Mouse (Mus musculus) thymus, adult 2 months (tissue): ENCODE measurements around the gene Gadl1. TPM values are rescaled to one million over a fixed set of nuclear protein-coding genes. Genes with fewer than 3 reads are reported as not detected.

Experiments used
- DNase-seq: peaks from one replicate; pipeline ENCODE4 v3.0.0; 2021
- H3K27ac ChIP-seq: fragments of 200-500 bp; 2 replicates; pipeline ENCODE4 v1.5.1; 2012; ENCODE audit warnings: low read length, control low read depth; ENCODE audit not compliant: control insufficient read depth, insufficient read depth
- H3K27me3 ChIP-seq: fragments of 200-500 bp; 2 replicates; pipeline ENCODE4 v1.6.1; 2012; ENCODE audit warnings: mild to moderate bottlenecking, low read length, moderate library complexity, mixed read lengths; ENCODE audit not compliant: control insufficient read depth, insufficient read depth
- H3K36me3 ChIP-seq: fragments of 200-500 bp; 2 replicates; pipeline ENCODE4 v1.6.1; 2012; ENCODE audit warnings: mild to moderate bottlenecking, low read length, moderate library complexity; ENCODE audit not compliant: control insufficient read depth, insufficient read depth
- H3K4me1 ChIP-seq: fragments of 200-500 bp; replicated peaks from 2 replicates; pipeline ENCODE4 v1.6.1; 2012; ENCODE audit warnings: low read length; ENCODE audit not compliant: control insufficient read depth, insufficient read depth
- H3K4me3 ChIP-seq: fragments of 200-500 bp; 2 replicates; pipeline ENCODE4 v1.5.1; 2012; ENCODE audit warnings: mild to moderate bottlenecking, low read length, control low read depth, moderate library complexity; ENCODE audit not compliant: control insufficient read depth, insufficient read depth
- CTCF ChIP-seq: fragments of 200-500 bp; IDR thresholded peaks from 2 replicates; pipeline ENCODE4 v1.5.1; 2012; ENCODE audit warnings: mild to moderate bottlenecking, control low read depth, low read length, moderate library complexity, borderline replicate concordance; ENCODE audit not compliant: control insufficient read depth, poor library complexity, insufficient read depth; ENCODE audit errors: extremely low read depth
- POLR2A ChIP-seq: fragments of 200-500 bp; IDR thresholded peaks from 2 replicates; pipeline ENCODE4 v1.6.1; 2012; ENCODE audit warnings: mild to moderate bottlenecking, low read length, control low read depth, moderate library complexity; ENCODE audit not compliant: control insufficient read depth, poor library complexity, insufficient read depth; ENCODE audit errors: extremely low read depth
- WGBS: fragments of 180-500 bp; shearing (Covaris S2); methylation state at CpG from one replicate; pipeline ENCODE4 v1.1.7; 2018; 5-methylcytosine and 5-hydroxymethylcytosine counted together
- polyA plus RNA-seq: library from polyadenylated mRNA; depleted of rRNA; stranded (reverse); fragments of >200 nt; gene quantifications from 2 replicates; pipeline ENCODE4 v1.2.3, GENCODE M21; 2012

Gadl1 gene
- polyA plus RNA-seq, 1 experiment = 0.05 TPM

- Histone ChIP-seq H3K36me3 (no peaks in the 10 kb centered on the region), H3K27ac (peak overlapping the region; percentile 87), H3K4me1 (peaks cover 19% of the 10 kb centered on the region), H3K4me3 (no peak overlapping the region), H3K27me3 (no peaks in the 10 kb centered on the region)
- TF ChIP-seq CTCF (0 out of 2 replicates have a peak, but pooled peaks have one; percentile 46), POLR2A (0 out of 2 replicates have a peak, but pooled peaks have one; percentile 34)
- WGBS = 5% methylated on average over 2 of the region's 2 CpGs
- peak; percentile 81 for DNase-seq
Measured at GRCm38 (mm10) chr9:116076946-116077345, 167.7 kb downstream of the Gadl1 start.

DNA sequence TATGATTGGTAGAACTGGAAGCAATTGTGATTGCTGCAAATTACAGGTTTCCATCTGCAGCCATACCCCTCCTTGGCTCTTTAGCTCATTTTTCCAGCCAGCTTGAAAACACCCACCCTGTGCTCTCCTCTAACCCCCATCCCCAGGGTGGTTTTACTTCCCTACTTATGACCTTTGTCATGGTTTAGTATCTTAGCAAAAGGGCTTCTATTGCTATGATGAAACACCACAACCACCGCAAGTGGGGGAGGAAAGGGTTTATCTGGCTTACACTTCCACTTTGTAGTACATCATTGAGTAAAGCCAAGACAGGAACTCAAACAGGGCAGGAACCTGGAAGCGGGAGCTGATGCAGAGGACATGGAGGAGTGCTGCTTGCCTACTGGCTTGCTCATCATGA, 168.2 kb downstream of the Gadl1 start:
- Histone ChIP-seq H3K36me3 (no peaks in the 10 kb centered on the region), H3K4me3 (no peak overlapping the region), H3K27ac (peak overlapping the region; percentile 87), H3K4me1 (peaks cover 17% of the 10 kb centered on the region), H3K27me3 (no peaks in the 10 kb centered on the region)
- TF ChIP-seq POLR2A = no peak
- no peak for TF ChIP-seq CTCF
- WGBS = 14% methylated on average over 2 of the region's 2 CpGs
- DNase-seq = peak; percentile 39

GRCm38 (mm10) chr9:116081781-116082180, 172.5 kb downstream of the Gadl1 start:
- no peak for TF ChIP-seq CTCF

GRCm38 (mm10) chr9:116083300-116083699, 174.0 kb downstream of the Gadl1 start:
- H3K27ac ChIP-seq = no peak overlapping the region
- H3K36me3 ChIP-seq = no peaks in the 10 kb centered on the region
- WGBS = 90% methylated on average over 5 of the region's 5 CpGs
- H3K4me1 ChIP-seq = peaks cover 9% of the 10 kb centered on the region
- no peak overlapping the region for H3K4me3 ChIP-seq
- TF ChIP-seq CTCF = no peak
- TF ChIP-seq POLR2A = no peak
- DNase-seq = no peak
- H3K27me3 ChIP-seq = no peaks in the 10 kb centered on the region

More at GRCm38 (mm10) chr9:116081781-116082180, 172.5 kb downstream of the Gadl1 start:
- H3K27me3 ChIP-seq = no peaks in the 10 kb centered on the region
- DNase-seq = no peak
- no peaks in the 10 kb centered on the region for H3K36me3 ChIP-seq
- no peak overlapping the region for H3K4me3 ChIP-seq
- no peak overlapping the region for H3K27ac ChIP-seq
- WGBS = 97% methylated on average over 4 of the region's 4 CpGs
- H3K4me1 ChIP-seq = peaks cover 22% of the 10 kb centered on the region

GRCm38 (mm10) chr9:116083726-116084323, 174.6 kb downstream of the Gadl1 start:
- no peak for DNase-seq
- TF ChIP-seq POLR2A (no peak), CTCF (no peak)
- no peaks in the 10 kb centered on the region for H3K27me3 ChIP-seq
- H3K4me1 ChIP-seq = peaks cover 13% of the 10 kb centered on the region
- WGBS = 42% methylated on average over 8 of the region's 8 CpGs
- no peaks in the 10 kb centered on the region for H3K36me3 ChIP-seq
- no peak overlapping the region for H3K27ac ChIP-seq
- no peak overlapping the region for H3K4me3 ChIP-seq

- no peak for TF ChIP-seq CTCF
- TF ChIP-seq POLR2A = no peak
- WGBS = 56% methylated on average over 12 of the region's 12 CpGs
- H3K4me3 ChIP-seq = no peak overlapping the region
- H3K27me3 ChIP-seq = no peaks in the 10 kb centered on the region
- peaks cover 16% of the 10 kb centered on the region for H3K4me1 ChIP-seq
- H3K36me3 ChIP-seq = no peaks in the 10 kb centered on the region; the same call in 1 of the 2 replicates
- DNase-seq = no peak
- H3K27ac ChIP-seq = no peak overlapping the region
Measured at GRCm38 (mm10) chr9:116084324-116084931, 175.2 kb downstream of the Gadl1 start.
